Mouse (Mus musculus) thymus, postnatal 0 days (tissue): ENCODE data around the gene Olfr911-ps1. TPM values are rescaled to one million over a fixed set of nuclear protein-coding genes. Genes with fewer than 3 reads are reported as not detected.

Experiments used
- DNase-seq: peaks from one replicate; pipeline ENCODE4 v3.0.0-alpha.2; 2015; ENCODE audit warnings: low spot score
- polyA plus RNA-seq: library from polyadenylated mRNA; unstranded; fragments of >200 nt; fragmentation: Nextera tagmentation; extraction: Ambion mirVana; gene quantifications from 2 replicates; pipeline ENCODE4 v1.2.1, GENCODE M21; 2015

The Olfr911-ps1 gene
- polyA plus RNA-seq: not detected in 2 replicates

GRCm38 (mm10) chr9:38521280-38521679 is at the start of gene Olfr911-ps1:
Olfr911-ps1 (plus strand) TSS chr9:38521580.
- DNase-seq: no peak

- DNase-seq: no peak
Measured at GRCm38 (mm10) chr9:38486785-38487184, 34.6 kb upstream of the Olfr911-ps1 start, which contains the start of gene Olfr906. Olfr906 (plus strand) TSS chr9:38487085.

- no peak for DNase-seq
Measured at GRCm38 (mm10) chr9:38495501-38495900, 25.9 kb upstream of the Olfr911-ps1 start, which contains the start of gene Olfr907. Olfr907 (plus strand) TSS chr9:38495801.

GRCm38 (mm10) chr9:38512353-38512752 is 9.0 kb upstream of the Olfr911-ps1 start:
- no peak for DNase-seq

GRCm38 (mm10) chr9:38537549-38537948 is 16.2 kb downstream of the Olfr911-ps1 start, which contains the start of gene Olfr910:
Olfr910 (plus strand) TSS chr9:38537849.
- no peak for DNase-seq

Other genes with a start within 250 kb of the Olfr911-ps1 start
- not detected in 2 replicates for gene Olfr896-ps1, start 230.5 kb upstream of the Olfr911-ps1 start, polyA plus RNA-seq
- not detected in 2 replicates for gene Olfr25, start 192.5 kb upstream of the Olfr911-ps1 start, polyA plus RNA-seq
- gene Olfr898, start 173.2 kb upstream of the Olfr911-ps1 start, polyA plus RNA-seq: not detected in 2 replicates
- not detected in 2 replicates for gene Olfr250, start 154.7 kb upstream of the Olfr911-ps1 start, polyA plus RNA-seq
- gene Olfr251, start 144.5 kb upstream of the Olfr911-ps1 start, polyA plus RNA-seq: not detected in 2 replicates
- not detected in 2 replicates for gene Olfr147, start 119.9 kb upstream of the Olfr911-ps1 start, polyA plus RNA-seq
- not detected in 2 replicates for gene Olfr901, start 92.1 kb upstream of the Olfr911-ps1 start, polyA plus RNA-seq
- gene Olfr902, start 73.9 kb upstream of the Olfr911-ps1 start, polyA plus RNA-seq: not detected in 2 replicates
- not detected in 2 replicates for gene Olfr904, start 58.4 kb upstream of the Olfr911-ps1 start, polyA plus RNA-seq
- gene Olfr905, start 50.5 kb upstream of the Olfr911-ps1 start, polyA plus RNA-seq: not detected in 2 replicates
- not detected in 2 replicates for gene Olfr906, start 34.5 kb upstream of the Olfr911-ps1 start, polyA plus RNA-seq
- not detected in 2 replicates for gene Olfr907, start 25.8 kb upstream of the Olfr911-ps1 start, polyA plus RNA-seq
- not detected in 2 replicates for gene Olfr910, start 16.3 kb downstream of the Olfr911-ps1 start, polyA plus RNA-seq
- gene Olfr912, start 58.6 kb downstream of the Olfr911-ps1 start, polyA plus RNA-seq: not detected in 2 replicates
- gene Olfr913, start 71.2 kb downstream of the Olfr911-ps1 start, polyA plus RNA-seq: not detected in 2 replicates
- not detected in 2 replicates for gene Olfr914, start 83.5 kb downstream of the Olfr911-ps1 start, polyA plus RNA-seq
- gene Olfr916, start 138.3 kb downstream of the Olfr911-ps1 start, polyA plus RNA-seq: not detected in 2 replicates
- gene Olfr917, start 144.3 kb downstream of the Olfr911-ps1 start, polyA plus RNA-seq: not detected in 2 replicates
- not detected in 2 replicates for gene Olfr918, start 153.0 kb downstream of the Olfr911-ps1 start, polyA plus RNA-seq
- gene Olfr919, start 182.1 kb downstream of the Olfr911-ps1 start, polyA plus RNA-seq: not detected in 2 replicates
- 33.5 and 37.6 TPM in 2 replicates for gene Vwa5a, start 196.7 kb downstream of the Olfr911-ps1 start, polyA plus RNA-seq
- gene Olfr920, start 230.7 kb downstream of the Olfr911-ps1 start, polyA plus RNA-seq: 0.28 and 0.47 TPM in 2 replicates